In genomic region chr5:28039746-28040655, GRCm38 (mm10) we compare ENCODE assay signal across 19 mouse cellular contexts. TPM values are rescaled to one million over a fixed set of nuclear protein-coding genes. Genes with fewer than 3 reads are reported as not detected.
A peak's percentile ranks its signal among the peaks of the same experiment; 100 is the strongest.
DNase-seq lines count a peak whose midpoint lies in the region; ATAC-seq and TF ChIP-seq lines count a peak whose summit lies in the region.
"Had no signal": no experiment of that assay in that cellular context is flagged by ENCODE, and none has a peak within 500 bp of the region (broad histone marks: within the 10 kb centered on the region; RNA-seq: fewer than 3 reads in every experiment).

No protein-coding gene starts in this region.

- H3K4me3 ChIP-seq in kidney, embryonic 16.5 days (ENCODE audit: low read length): no peak overlapping the region
- H3K4me3 ChIP-seq in lung, postnatal 0 days (ENCODE audit: low read depth, low read length): no peak overlapping the region
- H3K4me3 ChIP-seq: embryonic facial prominence, embryonic 10.5 days; hindbrain, embryonic 12.5 days; limb, embryonic 10.5 days; liver, embryonic 13.5 days; lung, embryonic 15.5 days; midbrain, embryonic 13.5 days had no signal

- no peak for TF ChIP-seq CTCF in lung, postnatal 0 days (IDR thresholded peaks at IDR 0.05)

- ATAC-seq in kidney, embryonic 16.5 days (ENCODE audit: low FRiP score, low TSS enrichment): no peak
- no peak for ATAC-seq in lung, postnatal 0 days
- no peak for ATAC-seq in activated CD4-positive, CD25-positive, alpha-beta regulatory T cell, adult 4 months
- ATAC-seq: inflammation-experienced regulatory T-cells, adult 6 months; midbrain, embryonic 13.5 days had no signal

- H3K4me2 ChIP-seq in kidney, embryonic 16.5 days (replicated peaks; ENCODE audit: low read depth, low read length): no peak overlapping the region
- H3K4me2 ChIP-seq in lung, postnatal 0 days (replicated peaks; ENCODE audit: low read depth, low read length): no peak overlapping the region
- H3K4me2 ChIP-seq: hindbrain, embryonic 12.5 days; liver, embryonic 13.5 days; lung, embryonic 15.5 days; midbrain, embryonic 13.5 days had no signal

- TF ChIP-seq EP300 in lung, postnatal 0 days (IDR thresholded peaks at IDR 0.05): no peak

- H3K27ac ChIP-seq in kidney, embryonic 16.5 days (ENCODE audit: low read length): no peak overlapping the region
- no peak overlapping the region for H3K27ac ChIP-seq in lung, postnatal 0 days (ENCODE audit: low read length)
- H3K27ac ChIP-seq: embryonic facial prominence, embryonic 10.5 days; hindbrain, embryonic 12.5 days; limb, embryonic 10.5 days; liver, embryonic 13.5 days; lung, embryonic 15.5 days; midbrain, embryonic 13.5 days had no signal

- no peak overlapping the region for H3K9ac ChIP-seq in kidney, embryonic 16.5 days (replicated peaks; ENCODE audit: low read length)
- no peak overlapping the region for H3K9ac ChIP-seq in lung, postnatal 0 days (replicated peaks; ENCODE audit: low read depth)
- H3K9ac ChIP-seq: hindbrain, embryonic 12.5 days; liver, embryonic 13.5 days; lung, embryonic 15.5 days; midbrain, embryonic 13.5 days had no signal

- peak; percentile 27 for DNase-seq in adrenal gland, postnatal 10 days
- DNase-seq in adrenal gland, postnatal 25 days: no peak
- peak; percentile 14 for DNase-seq in kidney, adult 18-20 months
- DNase-seq in lung, postnatal 25 days (ENCODE audit: low spot score): peak; percentile 31
- no peak for DNase-seq in lung, postnatal 0 days (ENCODE audit: low spot score)
- peak; percentile 92 for DNase-seq in adipocyte (ENCODE audit: low spot score)
- DNase-seq: B cell, adult 2 months; cerebellum, adult 9-10 months; liver, embryonic 13.5 days; thymus, adult 18-20 months; thymus, postnatal 4 days had no signal

- 72% methylated on average over 7 of the region's 7 CpGs for WGBS in kidney, embryonic 16.5 days
- WGBS in lung, postnatal 0 days: 63% methylated on average over 7 of the region's 7 CpGs

- H3K9me3 ChIP-seq in kidney, embryonic 16.5 days (ENCODE audit: low read length): 0 out of 2 replicates have a peak, but pooled peaks cover 4% of the 10 kb centered on the region
- H3K9me3 ChIP-seq in lung, postnatal 0 days (ENCODE audit: low read length): no peaks in the 10 kb centered on the region
- H3K9me3 ChIP-seq: liver, embryonic 13.5 days; lung, embryonic 15.5 days had no signal

- H3K4me1 ChIP-seq in kidney, embryonic 16.5 days (ENCODE audit: insufficient read depth, low read length): no peaks in the 10 kb centered on the region
- H3K4me1 ChIP-seq in lung, postnatal 0 days (ENCODE audit: insufficient read depth, low read depth, low read length): peaks cover 27% of the 10 kb centered on the region; the same call in 1 of the 2 replicates
- H3K4me1 ChIP-seq: hindbrain, embryonic 12.5 days had no signal

- H3K36me3 ChIP-seq in kidney, embryonic 16.5 days (ENCODE audit: insufficient read depth, low read length): no peaks in the 10 kb centered on the region
- H3K36me3 ChIP-seq in lung, postnatal 0 days (ENCODE audit: insufficient read depth, low read length): no peaks in the 10 kb centered on the region
- H3K36me3 ChIP-seq: embryonic facial prominence, embryonic 10.5 days; hindbrain, embryonic 12.5 days; limb, embryonic 10.5 days; liver, embryonic 13.5 days; lung, embryonic 15.5 days; midbrain, embryonic 13.5 days had no signal

- H3K27me3 ChIP-seq in kidney, embryonic 16.5 days (ENCODE audit: insufficient read depth, low read length): no peaks in the 10 kb centered on the region
- no peaks in the 10 kb centered on the region for H3K27me3 ChIP-seq in lung, postnatal 0 days (replicated peaks; ENCODE audit: insufficient read depth, low read length)
- H3K27me3 ChIP-seq: hindbrain, embryonic 12.5 days; liver, embryonic 13.5 days; lung, embryonic 15.5 days; midbrain, embryonic 13.5 days had no signal

RNA-seq across cellular contexts. Expression of gene Insig1, which starts 31.2 kb away (rescaled TPM):
- total RNA-seq in adrenal gland, postnatal 10 days (2021): 10 to 100 TPM; 67.2 to 71.2 TPM
- 164 and 170 TPM in 2 replicates for total RNA-seq in adrenal gland, postnatal 25 days (2021)
- polyA plus RNA-seq in kidney, embryonic 16.5 days (2015; fragmentation: Nextera tagmentation; extraction: Ambion mirVana): 40.2 and 47.4 TPM in 2 replicates
- polyA plus RNA-seq in lung, postnatal 0 days (2015; fragmentation: Nextera tagmentation; extraction: Ambion mirVana): 109 and 122 TPM in 2 replicates
- polyA plus RNA-seq in activated CD4-positive, CD25-positive, alpha-beta regulatory T cell, adult 4 months (2017; shearing (Covaris generic)): 10 to 100 TPM; 30.3 to 38.1 TPM

Comparison
In these comparisons a context has a peak if more than half of its experiments do, and no peak if none do; other contexts are left out.
1. DNase-seq: peak in adrenal gland, postnatal 10 days (single experiment), kidney, adult 18-20 months (single experiment), lung, postnatal 25 days (single experiment) and adipocyte (single experiment); none in adrenal gland, postnatal 25 days (single experiment) and lung, postnatal 0 days (single experiment).